Mouse (Mus musculus) lung, postnatal 0 days (tissue): ENCODE results near the gene Gm4307.
"Not testable (repeated sequence)": the region's sequence is repeated elsewhere in the genome, so short reads cannot be mapped to it uniquely, and the experiment has no call there.

Experiments used
- CTCF ChIP-seq: IDR thresholded peaks from 2 replicates; pipeline ENCODE4 v1.5.1; 2016; ENCODE audit warnings: antibody characterized with exemption, mild to moderate bottlenecking
- EP300 ChIP-seq: IDR thresholded peaks from 2 replicates; pipeline ENCODE4 v1.6.1; 2016; ENCODE audit warnings: antibody characterized with exemption, mild to moderate bottlenecking, control low read depth

GRCm38 (mm10) chr10:100350793-100351192, 10.3 kb upstream of the Gm4307 start, which contains the start of gene Gm4305:
- not testable (repeated sequence) for TF ChIP-seq CTCF, EP300
